Mouse (Mus musculus) hindbrain, embryonic 12.5 days (tissue): ENCODE results near the gene Mybph. TPM values are rescaled to one million over a fixed set of nuclear protein-coding genes. Genes with fewer than 3 reads are reported as not detected.

Source experiments
- ATAC-seq: fragments of 200-750 bp; cut with Nextera tagmentation; 2 replicates; pipeline ENCODE4 v1.8.0; 2017; ENCODE audit warnings: moderate TSS enrichment; ENCODE audit not compliant: low FRiP score
- H3K27ac ChIP-seq: fragments of 300-500 bp; sonication (generic); 2 replicates; pipeline ENCODE4 v1.5.1; 2016; ENCODE audit warnings: mild to moderate bottlenecking
- H3K27me3 ChIP-seq: fragments of 300-500 bp; sonication (generic); 2 replicates; pipeline ENCODE4 v1.6.1; 2016; ENCODE audit warnings: mild to moderate bottlenecking
- H3K36me3 ChIP-seq: fragments of 300-500 bp; sonication (generic); 2 replicates; pipeline ENCODE4 v1.6.1; 2016; ENCODE audit warnings: mild to moderate bottlenecking
- H3K4me1 ChIP-seq: fragments of 300-500 bp; sonication (generic); 2 replicates; pipeline ENCODE4 v1.6.1; 2016
- H3K4me2 ChIP-seq: fragments of 300-500 bp; sonication (generic); replicated peaks from 2 replicates; pipeline ENCODE4 v1.6.1; 2016; ENCODE audit warnings: mild to moderate bottlenecking
- H3K4me3 ChIP-seq: fragments of 300-500 bp; sonication (generic); 2 replicates; pipeline ENCODE4 v1.5.1; 2016; ENCODE audit warnings: mild to moderate bottlenecking
- H3K9ac ChIP-seq: fragments of 300-500 bp; sonication (generic); 2 replicates; pipeline ENCODE4 v1.6.1; 2016; ENCODE audit warnings: mild to moderate bottlenecking, moderate library complexity
- H3K9me3 ChIP-seq: fragments of 300-500 bp; sonication (generic); replicated peaks from 2 replicates; pipeline ENCODE4 v1.6.1; 2016; ENCODE audit warnings: mild to moderate bottlenecking
- WGBS: fragments of 180-500 bp; shearing (Covaris S2); methylation state at CpG from one replicate; pipeline ENCODE4 v1.1.7; 2016; 5-methylcytosine and 5-hydroxymethylcytosine counted together
- polyA plus RNA-seq: library from polyadenylated mRNA; unstranded; fragments of >200 nt; fragmentation: Nextera tagmentation; extraction: Ambion mirVana; gene quantifications from 2 replicates; pipeline ENCODE4 v1.2.1, GENCODE M21; 2016

The Mybph gene
- polyA plus RNA-seq, 1 experiment from 2014 or later: 2.4 TPM

GRCm38 (mm10) chr1:134217028-134217481 is 23.8 kb downstream of the Mybph start:
- Histone ChIP-seq H3K9me3 (no peaks in the 10 kb centered on the region), H3K4me1 (peaks cover 10% of the 10 kb centered on the region), H3K27ac (no peak overlapping the region), H3K4me2 (no peak overlapping the region), H3K27me3 (peaks cover 4% of the 10 kb centered on the region), H3K9ac (no peak overlapping the region), H3K4me3 (no peak overlapping the region), H3K36me3 (no peaks in the 10 kb centered on the region)
- no peak for ATAC-seq
- 77% methylated on average over 12 of the region's 12 CpGs for WGBS

GRCm38 (mm10) chr1:134217942-134218341 is 24.7 kb downstream of the Mybph start:
- H3K36me3 ChIP-seq: no peaks in the 10 kb centered on the region
- ATAC-seq: no peak

GRCm38 (mm10) chr1:134219608-134220007 is 26.4 kb downstream of the Mybph start:
- peaks cover 10% of the 10 kb centered on the region for H3K4me1 ChIP-seq
- no peaks in the 10 kb centered on the region for H3K27me3 ChIP-seq
- H3K9me3 ChIP-seq: no peaks in the 10 kb centered on the region
- H3K4me3 ChIP-seq: no peak overlapping the region
- no peak overlapping the region for H3K9ac ChIP-seq
- H3K27ac ChIP-seq: no peak overlapping the region
- 82% methylated on average over 5 of the region's 5 CpGs for WGBS
- H3K36me3 ChIP-seq: no peaks in the 10 kb centered on the region
- ATAC-seq: no peak
- no peak overlapping the region for H3K4me2 ChIP-seq

More at GRCm38 (mm10) chr1:134217942-134218341, 24.7 kb downstream of the Mybph start:
- WGBS: 82% methylated on average over 3 of the region's 3 CpGs
- Histone ChIP-seq H3K4me1 (peaks cover 10% of the 10 kb centered on the region), H3K27ac (no peak overlapping the region), H3K9ac (no peak overlapping the region), H3K27me3 (peaks cover 4% of the 10 kb centered on the region), H3K4me2 (no peak overlapping the region), H3K4me3 (no peak overlapping the region), H3K9me3 (no peaks in the 10 kb centered on the region)

- Histone ChIP-seq H3K36me3 (no peaks in the 10 kb centered on the region), H3K4me1 (peaks cover 2% of the 10 kb centered on the region), H3K4me2 (no peak overlapping the region), H3K9me3 (no peaks in the 10 kb centered on the region), H3K27ac (no peak overlapping the region), H3K27me3 (no peaks in the 10 kb centered on the region), H3K9ac (no peak overlapping the region), H3K4me3 (no peak overlapping the region)
- no peak for ATAC-seq
- whole genome bisulfite sequencing: 97% methylated on average over 1 of the region's 1 CpGs
Measured at GRCm38 (mm10) chr1:134221172-134221571, 27.9 kb downstream of the Mybph start.

GRCm38 (mm10) chr1:134222122-134223055 is 29.1 kb downstream of the Mybph start:
- Histone ChIP-seq H3K36me3 (no peaks in the 10 kb centered on the region), H3K4me3 (no peak overlapping the region), H3K27ac (no peak overlapping the region), H3K4me2 (no peak overlapping the region), H3K4me1 (no peaks in the 10 kb centered on the region), H3K27me3 (no peaks in the 10 kb centered on the region), H3K9me3 (no peaks in the 10 kb centered on the region), H3K9ac (no peak overlapping the region)
- no peak for ATAC-seq
- WGBS: 65% methylated on average over 8 of the region's 8 CpGs

GRCm38 (mm10) chr1:134224649-134225227 is 31.5 kb downstream of the Mybph start:
- Histone ChIP-seq H3K9me3 (no peaks in the 10 kb centered on the region), H3K9ac (no peak overlapping the region), H3K27ac (no peak overlapping the region), H3K4me2 (no peak overlapping the region), H3K36me3 (no peaks in the 10 kb centered on the region), H3K4me1 (no peaks in the 10 kb centered on the region), H3K4me3 (no peak overlapping the region), H3K27me3 (no peaks in the 10 kb centered on the region)
- no peak for ATAC-seq
- WGBS: 88% methylated on average over 12 of the region's 12 CpGs

GRCm38 (mm10) chr1:134225375-134225774 is 32.1 kb downstream of the Mybph start:
- H3K4me3 ChIP-seq: no peak overlapping the region
- H3K9me3 ChIP-seq: no peaks in the 10 kb centered on the region
- H3K4me2 ChIP-seq: no peak overlapping the region
- H3K27ac ChIP-seq: no peak overlapping the region
- no peaks in the 10 kb centered on the region for H3K27me3 ChIP-seq
- WGBS: 87% methylated on average over 5 of the region's 5 CpGs
- no peaks in the 10 kb centered on the region for H3K36me3 ChIP-seq
- H3K9ac ChIP-seq: no peak overlapping the region
- no peak for ATAC-seq
- no peaks in the 10 kb centered on the region for H3K4me1 ChIP-seq

- no peak overlapping the region for H3K27ac ChIP-seq
- 79% methylated on average over 8 of the region's 8 CpGs for WGBS
- no peak overlapping the region for H3K4me3 ChIP-seq
- no peaks in the 10 kb centered on the region for H3K27me3 ChIP-seq
- no peak for ATAC-seq
- H3K36me3 ChIP-seq: no peaks in the 10 kb centered on the region
- H3K4me1 ChIP-seq: no peaks in the 10 kb centered on the region
- H3K9me3 ChIP-seq: no peaks in the 10 kb centered on the region
- H3K9ac ChIP-seq: no peak overlapping the region
- no peak overlapping the region for H3K4me2 ChIP-seq
Measured at GRCm38 (mm10) chr1:134226739-134227138, 33.5 kb downstream of the Mybph start.

- ATAC-seq: no peak
- Histone ChIP-seq H3K27me3 (peaks cover 29% of the 10 kb centered on the region), H3K36me3 (no peaks in the 10 kb centered on the region), H3K4me3 (no peak overlapping the region), H3K4me2 (no peak overlapping the region), H3K9me3 (no peaks in the 10 kb centered on the region), H3K4me1 (peaks cover 17% of the 10 kb centered on the region), H3K27ac (no peak overlapping the region), H3K9ac (no peak overlapping the region)
- WGBS: 71% methylated on average over 5 of the region's 5 CpGs
Measured at GRCm38 (mm10) chr1:134229806-134230575, 36.7 kb downstream of the Mybph start.

GRCm38 (mm10) chr1:134230638-134231228 is 37.5 kb downstream of the Mybph start:
- Histone ChIP-seq H3K27me3 (peaks cover 37% of the 10 kb centered on the region), H3K27ac (no peak overlapping the region), H3K4me2 (no peak overlapping the region), H3K9me3 (no peaks in the 10 kb centered on the region), H3K4me1 (peaks cover 23% of the 10 kb centered on the region), H3K9ac (no peak overlapping the region), H3K4me3 (no peak overlapping the region), H3K36me3 (no peaks in the 10 kb centered on the region)
- no peak for ATAC-seq
- 86% methylated on average over 10 of the region's 10 CpGs for WGBS

GRCm38 (mm10) chr1:134231270-134231669 is 38.0 kb downstream of the Mybph start:
- ATAC-seq: no peak
- no peak overlapping the region for H3K4me3 ChIP-seq
- no peak overlapping the region for H3K9ac ChIP-seq
- H3K4me2 ChIP-seq: no peak overlapping the region
- no peaks in the 10 kb centered on the region for H3K36me3 ChIP-seq
- 76% methylated on average over 3 of the region's 3 CpGs for WGBS
- H3K9me3 ChIP-seq: no peaks in the 10 kb centered on the region
- peaks cover 23% of the 10 kb centered on the region for H3K4me1 ChIP-seq
- peaks cover 42% of the 10 kb centered on the region for H3K27me3 ChIP-seq
- no peak overlapping the region for H3K27ac ChIP-seq

GRCm38 (mm10) chr1:134231681-134232080 is 38.4 kb downstream of the Mybph start:
- no peak overlapping the region for H3K4me2 ChIP-seq
- WGBS: 76% methylated on average over 3 of the region's 3 CpGs
- peaks cover 23% of the 10 kb centered on the region for H3K4me1 ChIP-seq
- H3K4me3 ChIP-seq: no peak overlapping the region
- H3K9ac ChIP-seq: no peak overlapping the region
- peaks cover 46% of the 10 kb centered on the region for H3K27me3 ChIP-seq
- H3K27ac ChIP-seq: no peak overlapping the region
- no peaks in the 10 kb centered on the region for H3K36me3 ChIP-seq
- H3K9me3 ChIP-seq: no peaks in the 10 kb centered on the region
- ATAC-seq: no peak
